Mouse (Mus musculus): ENCODE data around the gene Tmem178b. TPM values are rescaled to one million over a fixed set of nuclear protein-coding genes. Genes with fewer than 3 reads are reported as not detected.

Tmem178b gene
- total RNA-seq, 1 experiment, result 0.04 TPM

- TF ChIP-seq ZNF384 (IDR thresholded peaks at IDR 0.05; ENCODE audit: low read depth, low read length) (no peak), CHD2 (IDR thresholded peaks at IDR 0.05; ENCODE audit: low read depth, low read length) (no peak), MAFK (IDR thresholded peaks at IDR 0.05; ENCODE audit: insufficient read depth, low read depth, low read length) (no peak), ZC3H11A (IDR thresholded peaks at IDR 0.05; ENCODE audit: borderline replicate concordance, low read depth, low read length) (no peak), HCFC1 (IDR thresholded peaks at IDR 0.05; ENCODE audit: borderline replicate concordance, insufficient read depth, low read length) (no peak)
Observed at GRCm38 (mm10) chr6:40145601-40146000, 272.5 kb downstream of the Tmem178b start.

GRCm38 (mm10) chr6:40152241-40152640 lies 279.2 kb downstream of the Tmem178b start:
- Histone ChIP-seq H3K4me3 (ENCODE audit: insufficient read depth in 1 of 2, low read depth in 1 of 2, low read length in 2 of 2, poor library complexity in 1 of 2, severe bottlenecking in 1 of 2) (no peak overlapping the region), H3K9me3 (ENCODE audit: control insufficient read depth, insufficient read depth, low read depth, low read length) (no peaks in the 10 kb centered on the region), H3K36me3 (ENCODE audit: control insufficient read depth, insufficient read depth, low read length, poor library complexity, severe bottlenecking) (no peaks in the 10 kb centered on the region), H3K27ac (ENCODE audit: insufficient read depth, low read depth, low read length, poor library complexity, severe bottlenecking) (no peak overlapping the region), H3K9ac (ENCODE audit: insufficient read depth, low read depth, low read length, poor library complexity, severe bottlenecking) (no peak overlapping the region), H3K4me1 (ENCODE audit: control insufficient read depth in 2 of 2, insufficient read depth in 2 of 2, low read length in 2 of 2, poor library complexity in 1 of 2) (no peaks in the 10 kb centered on the region)
- DNase-seq (ENCODE audit: low read depth, low spot score), result no peak
- in situ Hi-C loops (cut with MboI; ENCODE audit: low sequenced_read_pairs in 2 of 2, unreplicated experiment in 2 of 2), result no loop called here
- TF ChIP-seq CHD2 (IDR thresholded peaks at IDR 0.05; ENCODE audit: low read depth, low read length) (no peak), MAFK (IDR thresholded peaks at IDR 0.05; ENCODE audit: insufficient read depth, low read depth, low read length) (no peak), ZNF384 (IDR thresholded peaks at IDR 0.05; ENCODE audit: low read depth, low read length) (no peak), ZC3H11A (IDR thresholded peaks at IDR 0.05; ENCODE audit: borderline replicate concordance, low read depth, low read length) (no peak), HCFC1 (IDR thresholded peaks at IDR 0.05; ENCODE audit: borderline replicate concordance, insufficient read depth, low read length) (no peak)

More at GRCm38 (mm10) chr6:40145601-40146000, 272.5 kb downstream of the Tmem178b start:
- no peaks in the 10 kb centered on the region for H3K9me3 ChIP-seq (ENCODE audit: control insufficient read depth, insufficient read depth, low read depth, low read length)
- no peaks in the 10 kb centered on the region for H3K36me3 ChIP-seq (ENCODE audit: control insufficient read depth, insufficient read depth, low read length, poor library complexity, severe bottlenecking)
- no peak overlapping the region for H3K4me3 ChIP-seq (ENCODE audit: insufficient read depth in 1 of 2, low read depth in 1 of 2, low read length in 2 of 2, poor library complexity in 1 of 2, severe bottlenecking in 1 of 2)
- DNase-seq (ENCODE audit: low read depth, low spot score), result no peak
- H3K9ac ChIP-seq (ENCODE audit: insufficient read depth, low read depth, low read length, poor library complexity, severe bottlenecking), result no peak overlapping the region
- in situ Hi-C loops (cut with MboI; ENCODE audit: low sequenced_read_pairs in 2 of 2, unreplicated experiment in 2 of 2), result no loop called here
- no peak overlapping the region for H3K27ac ChIP-seq (ENCODE audit: insufficient read depth, low read depth, low read length, poor library complexity, severe bottlenecking)
- H3K4me1 ChIP-seq (ENCODE audit: control insufficient read depth in 2 of 2, insufficient read depth in 2 of 2, low read length in 2 of 2, poor library complexity in 1 of 2), result no peaks in the 10 kb centered on the region

GRCm38 (mm10) chr6:40161381-40161780 lies 288.3 kb downstream of the Tmem178b start:
- H3K9me3 ChIP-seq (ENCODE audit: control insufficient read depth, insufficient read depth, low read depth, low read length), result no peaks in the 10 kb centered on the region
- H3K4me3 ChIP-seq (ENCODE audit: insufficient read depth in 1 of 2, low read depth in 1 of 2, low read length in 2 of 2, poor library complexity in 1 of 2, severe bottlenecking in 1 of 2), result no peak overlapping the region
- H3K27ac ChIP-seq (ENCODE audit: insufficient read depth, low read depth, low read length, poor library complexity, severe bottlenecking), result no peak overlapping the region
- no peaks in the 10 kb centered on the region for H3K4me1 ChIP-seq (ENCODE audit: control insufficient read depth in 2 of 2, insufficient read depth in 2 of 2, low read length in 2 of 2, poor library complexity in 1 of 2)
- no peak overlapping the region for H3K9ac ChIP-seq (ENCODE audit: insufficient read depth, low read depth, low read length, poor library complexity, severe bottlenecking)
- no peak for DNase-seq (ENCODE audit: low read depth, low spot score)
- in situ Hi-C loops (cut with MboI; ENCODE audit: low sequenced_read_pairs in 2 of 2, unreplicated experiment in 2 of 2), result no loop called here
- H3K36me3 ChIP-seq (ENCODE audit: control insufficient read depth, insufficient read depth, low read length, poor library complexity, severe bottlenecking), result no peaks in the 10 kb centered on the region
- no peak for TF ChIP-seq ZNF384 (IDR thresholded peaks at IDR 0.05; ENCODE audit: low read depth, low read length)
- no peak for TF ChIP-seq ZC3H11A (IDR thresholded peaks at IDR 0.05; ENCODE audit: borderline replicate concordance, low read depth, low read length)
- no peak for TF ChIP-seq MAFK (IDR thresholded peaks at IDR 0.05; ENCODE audit: insufficient read depth, low read depth, low read length)
- TF ChIP-seq CHD2 (IDR thresholded peaks at IDR 0.05; ENCODE audit: low read depth, low read length), result no peak
- TF ChIP-seq HCFC1 (IDR thresholded peaks at IDR 0.05; ENCODE audit: borderline replicate concordance, insufficient read depth, low read length), result no peak

GRCm38 (mm10) chr6:40173559-40173958 lies 300.5 kb downstream of the Tmem178b start:
- no peak overlapping the region for H3K4me3 ChIP-seq (ENCODE audit: insufficient read depth in 1 of 2, low read depth in 1 of 2, low read length in 2 of 2, poor library complexity in 1 of 2, severe bottlenecking in 1 of 2)
- no peak for TF ChIP-seq CHD2 (IDR thresholded peaks at IDR 0.05; ENCODE audit: low read depth, low read length)
- TF ChIP-seq ZNF384 (IDR thresholded peaks at IDR 0.05; ENCODE audit: low read depth, low read length), result no peak
- TF ChIP-seq HCFC1 (IDR thresholded peaks at IDR 0.05; ENCODE audit: borderline replicate concordance, insufficient read depth, low read length), result no peak
- TF ChIP-seq ZC3H11A (IDR thresholded peaks at IDR 0.05; ENCODE audit: borderline replicate concordance, low read depth, low read length), result no peak
- no peak for TF ChIP-seq MAFK (IDR thresholded peaks at IDR 0.05; ENCODE audit: insufficient read depth, low read depth, low read length)
- in situ Hi-C loops (cut with MboI; ENCODE audit: low sequenced_read_pairs in 2 of 2, unreplicated experiment in 2 of 2), result no loop called here
- H3K9ac ChIP-seq (ENCODE audit: insufficient read depth, low read depth, low read length, poor library complexity, severe bottlenecking), result no peak overlapping the region
- no peaks in the 10 kb centered on the region for H3K36me3 ChIP-seq (ENCODE audit: control insufficient read depth, insufficient read depth, low read length, poor library complexity, severe bottlenecking)
- DNase-seq (ENCODE audit: low read depth, low spot score), result no peak
- no peaks in the 10 kb centered on the region for H3K9me3 ChIP-seq (ENCODE audit: control insufficient read depth, insufficient read depth, low read depth, low read length)
- no peaks in the 10 kb centered on the region for H3K4me1 ChIP-seq (ENCODE audit: control insufficient read depth in 2 of 2, insufficient read depth in 2 of 2, low read length in 2 of 2, poor library complexity in 1 of 2)
- no peak overlapping the region for H3K27ac ChIP-seq (ENCODE audit: insufficient read depth, low read depth, low read length, poor library complexity, severe bottlenecking)

- Histone ChIP-seq H3K27ac (ENCODE audit: insufficient read depth, low read depth, low read length, poor library complexity, severe bottlenecking) (no peak overlapping the region), H3K4me1 (ENCODE audit: control insufficient read depth in 2 of 2, insufficient read depth in 2 of 2, low read length in 2 of 2, poor library complexity in 1 of 2) (no peaks in the 10 kb centered on the region), H3K9me3 (ENCODE audit: control insufficient read depth, insufficient read depth, low read depth, low read length) (no peaks in the 10 kb centered on the region), H3K36me3 (ENCODE audit: control insufficient read depth, insufficient read depth, low read length, poor library complexity, severe bottlenecking) (no peaks in the 10 kb centered on the region), H3K9ac (ENCODE audit: insufficient read depth, low read depth, low read length, poor library complexity, severe bottlenecking) (no peak overlapping the region), H3K4me3 (ENCODE audit: insufficient read depth in 1 of 2, low read depth in 1 of 2, low read length in 2 of 2, poor library complexity in 1 of 2, severe bottlenecking in 1 of 2) (no peak overlapping the region)
- no peak for TF ChIP-seq CHD2 (IDR thresholded peaks at IDR 0.05; ENCODE audit: low read depth, low read length)
- TF ChIP-seq ZNF384 (IDR thresholded peaks at IDR 0.05; ENCODE audit: low read depth, low read length), result no peak
- no peak for TF ChIP-seq ZC3H11A (IDR thresholded peaks at IDR 0.05; ENCODE audit: borderline replicate concordance, low read depth, low read length)
- TF ChIP-seq HCFC1 (IDR thresholded peaks at IDR 0.05; ENCODE audit: borderline replicate concordance, insufficient read depth, low read length), result no peak
- TF ChIP-seq MAFK (IDR thresholded peaks at IDR 0.05; ENCODE audit: insufficient read depth, low read depth, low read length), result no peak
- DNase-seq (ENCODE audit: low read depth, low spot score), result no peak
- in situ Hi-C loops (cut with MboI; ENCODE audit: low sequenced_read_pairs in 2 of 2, unreplicated experiment in 2 of 2), result no loop called here
Observed at GRCm38 (mm10) chr6:40177870-40178269, 304.8 kb downstream of the Tmem178b start.

Data from ES-E14 (cell line).